Mouse (Mus musculus) kidney, embryonic 15.5 days (tissue): ENCODE measurements around the gene Unc93a2. TPM values are rescaled to one million over a fixed set of nuclear protein-coding genes. Genes with fewer than 3 reads are reported as not detected.
"Not testable (repeated sequence)": the region's sequence is repeated elsewhere in the genome, so short reads cannot be mapped to it uniquely, and the experiment has no call there.

Experiments used
- ATAC-seq: fragments of 200-750 bp; cut with Nextera tagmentation; replicated peaks from 2 replicates; pipeline ENCODE4 v1.8.0; 2017; ENCODE audit warnings: moderate TSS enrichment; ENCODE audit not compliant: low FRiP score
- H3K27ac ChIP-seq: fragments of 300-500 bp; sonication (generic); 2 replicates; pipeline ENCODE4 v1.5.1; 2015; ENCODE audit warnings: mild to moderate bottlenecking, inconsistent platforms
- H3K27me3 ChIP-seq: fragments of 300-500 bp; sonication (generic); 2 replicates; pipeline ENCODE4 v1.6.1; 2015; ENCODE audit warnings: inconsistent platforms
- H3K36me3 ChIP-seq: fragments of 300-500 bp; sonication (generic); 2 replicates; pipeline ENCODE4 v1.6.1; 2015; ENCODE audit warnings: inconsistent platforms
- H3K4me1 ChIP-seq: fragments of 300-500 bp; sonication (generic); 2 replicates; pipeline ENCODE4 v1.6.1; 2015; ENCODE audit warnings: inconsistent platforms
- H3K4me2 ChIP-seq: fragments of 300-500 bp; sonication (generic); 2 replicates; pipeline ENCODE4 v1.6.1; 2015; ENCODE audit warnings: moderate library complexity, mild to moderate bottlenecking, inconsistent platforms
- H3K4me3 ChIP-seq: fragments of 300-500 bp; sonication (generic); replicated peaks from 2 replicates; pipeline ENCODE4 v1.5.1; 2015; ENCODE audit warnings: mild to moderate bottlenecking, inconsistent platforms
- H3K9ac ChIP-seq: fragments of 300-500 bp; sonication (generic); 2 replicates; pipeline ENCODE4 v1.6.1; 2015; ENCODE audit warnings: mild to moderate bottlenecking, inconsistent platforms
- H3K9me3 ChIP-seq: fragments of 300-500 bp; sonication (generic); replicated peaks from 2 replicates; pipeline ENCODE4 v1.6.1; 2016; ENCODE audit warnings: inconsistent platforms
- WGBS: fragments of 180-500 bp; shearing (Covaris S2); methylation state at CpG from one replicate; pipeline ENCODE4 v1.1.7; 2015; ENCODE audit warnings: mixed read lengths; 5-methylcytosine and 5-hydroxymethylcytosine counted together
- polyA plus RNA-seq: library from polyadenylated mRNA; unstranded; fragments of >200 nt; fragmentation: Nextera tagmentation; extraction: Ambion mirVana; gene quantifications from 2 replicates; pipeline ENCODE4 v1.2.1, GENCODE M21; 2015

Gene Unc93a2
- polyA plus RNA-seq, 1 experiment from 2014 or later = not detected

- H3K4me1 ChIP-seq, H3K9ac ChIP-seq, H3K27me3 ChIP-seq, H3K4me3 ChIP-seq, ATAC-seq, H3K9me3 ChIP-seq, H3K4me2 ChIP-seq, H3K36me3 ChIP-seq, H3K27ac ChIP-seq: not testable (repeated sequence)
- WGBS = no CpG with 5 or more reads among the region's 1 CpGs
Observed at GRCm38 (mm10) chr17:7366265-7366664, 19.0 kb downstream of the Unc93a2 start.

- H3K36me3 ChIP-seq, H3K9me3 ChIP-seq, ATAC-seq, H3K27ac ChIP-seq, H3K4me2 ChIP-seq, H3K4me1 ChIP-seq, H3K4me3 ChIP-seq, H3K27me3 ChIP-seq, H3K9ac ChIP-seq: not testable (repeated sequence)
- no CpG with 5 or more reads among the region's 3 CpGs for WGBS
Observed at GRCm38 (mm10) chr17:7365615-7366014, 19.6 kb downstream of the Unc93a2 start.

DNA sequence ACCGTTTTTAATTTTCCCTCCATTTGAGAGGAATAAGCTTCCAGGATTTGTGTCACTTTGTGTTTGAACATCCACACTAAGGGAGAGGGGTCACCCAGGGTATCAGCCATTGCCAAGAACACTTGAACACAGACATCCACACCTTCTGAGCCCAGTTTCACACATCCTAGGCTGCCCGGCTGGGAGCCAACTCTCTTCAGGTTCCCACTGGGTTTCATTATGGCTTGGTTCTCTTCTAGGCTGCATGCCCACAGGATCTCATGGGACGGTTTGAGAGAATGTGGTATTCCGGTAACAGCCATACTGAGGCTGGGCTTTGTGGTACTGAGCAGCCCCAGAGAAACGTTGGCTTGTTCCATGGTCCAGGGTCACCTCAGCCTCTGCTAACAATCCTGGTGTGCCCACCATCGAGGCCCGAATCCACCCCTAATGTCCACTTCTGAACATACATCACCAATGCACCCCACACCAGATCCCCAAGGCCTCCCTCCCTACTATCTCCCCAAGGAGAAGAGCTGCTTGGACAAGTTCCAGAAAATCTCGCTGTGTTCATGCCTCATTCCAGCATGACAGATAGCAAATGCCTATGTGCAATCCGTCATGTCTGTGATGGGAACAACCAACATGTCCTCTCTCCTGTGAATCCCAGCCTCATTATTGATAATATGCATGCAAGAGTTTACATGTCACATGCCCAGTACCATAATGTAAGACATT, 24.4 kb downstream of the Unc93a2 start:
- H3K4me2 ChIP-seq, H3K4me3 ChIP-seq, H3K9me3 ChIP-seq, H3K36me3 ChIP-seq, H3K4me1 ChIP-seq, H3K27ac ChIP-seq, H3K27me3 ChIP-seq, ATAC-seq, H3K9ac ChIP-seq: not testable (repeated sequence)
- WGBS = 87% methylated on average over 9 of the region's 9 CpGs

- H3K36me3 ChIP-seq, H3K27ac ChIP-seq, ATAC-seq, H3K9ac ChIP-seq, H3K4me1 ChIP-seq, H3K4me3 ChIP-seq, H3K27me3 ChIP-seq, H3K4me2 ChIP-seq, H3K9me3 ChIP-seq: not testable (repeated sequence)
- WGBS = 80% methylated on average over 4 of the region's 4 CpGs
Observed at GRCm38 (mm10) chr17:7359806-7360205, 25.5 kb downstream of the Unc93a2 start.

GRCm38 (mm10) chr17:7352596-7352995, 32.7 kb downstream of the Unc93a2 start, which contains the start of gene Ttll2:
Gene Ttll2, minus strand, starts transcription at chr17:7352696.
- not testable (repeated sequence) for H3K9ac ChIP-seq, H3K36me3 ChIP-seq, ATAC-seq, H3K27me3 ChIP-seq, H3K9me3 ChIP-seq, H3K4me2 ChIP-seq, H3K4me1 ChIP-seq, H3K27ac ChIP-seq, H3K4me3 ChIP-seq
- 89% methylated on average over 1 of the region's 1 CpGs for WGBS

GRCm38 (mm10) chr17:7348765-7349164, 36.5 kb downstream of the Unc93a2 start:
- H3K4me2 ChIP-seq, H3K27ac ChIP-seq, H3K27me3 ChIP-seq, H3K9me3 ChIP-seq, H3K4me1 ChIP-seq, H3K4me3 ChIP-seq, H3K36me3 ChIP-seq, H3K9ac ChIP-seq, ATAC-seq: not testable (repeated sequence)
- WGBS = 67% methylated on average over 2 of the region's 3 CpGs

DNA sequence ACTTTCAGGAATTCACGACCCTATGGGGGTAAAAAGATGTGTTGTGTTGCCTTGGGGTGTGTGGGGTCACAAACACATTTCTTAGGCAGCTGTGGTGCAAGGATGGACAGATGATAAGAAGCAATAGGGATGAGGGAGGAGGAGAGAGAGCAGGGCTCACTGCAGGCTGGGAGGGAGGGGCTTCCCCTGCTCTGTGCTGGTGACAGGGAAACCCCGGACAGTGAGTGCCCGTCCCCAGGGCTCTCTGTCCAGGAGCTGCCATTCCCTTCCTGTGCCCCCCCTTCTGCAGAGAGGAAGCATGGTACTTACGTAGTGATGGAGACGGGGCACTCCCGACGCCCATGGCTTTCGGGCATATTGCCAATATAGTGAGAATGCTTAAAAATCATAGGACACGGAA, 47.9 kb downstream of the Unc93a2 start:
- H3K27me3 ChIP-seq, H3K4me3 ChIP-seq, H3K4me1 ChIP-seq, H3K27ac ChIP-seq, H3K36me3 ChIP-seq, ATAC-seq, H3K9me3 ChIP-seq, H3K9ac ChIP-seq, H3K4me2 ChIP-seq: not testable (repeated sequence)
- 73% methylated on average over 7 of the region's 9 CpGs for WGBS

- H3K4me2 ChIP-seq = not testable (repeated sequence)
Observed at GRCm38 (mm10) chr17:7332745-7333144, 52.5 kb downstream of the Unc93a2 start.

DNA sequence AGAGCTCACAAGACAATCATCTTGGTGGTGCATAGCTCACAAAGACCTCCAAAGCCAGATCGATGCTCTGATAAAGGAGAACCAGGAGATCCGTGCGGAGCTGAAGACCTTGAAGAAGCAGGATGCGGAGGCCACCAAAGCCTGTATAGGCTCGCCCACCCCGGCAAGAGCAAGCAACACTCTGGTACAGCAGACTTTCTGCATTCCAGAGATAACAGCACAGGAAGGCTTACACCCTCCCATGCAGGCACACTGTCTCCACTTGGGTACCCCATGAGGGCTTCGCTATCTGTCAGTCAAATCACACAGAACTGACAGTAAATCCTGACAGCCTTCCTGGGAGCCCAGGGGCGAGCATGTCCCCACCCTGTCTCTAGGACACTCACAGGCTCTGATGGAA, 58.8 kb downstream of the Unc93a2 start:
- H3K27me3 ChIP-seq, H3K36me3 ChIP-seq, H3K4me2 ChIP-seq, H3K4me3 ChIP-seq, H3K9ac ChIP-seq, ATAC-seq, H3K9me3 ChIP-seq, H3K27ac ChIP-seq, H3K4me1 ChIP-seq: not testable (repeated sequence)
- 78% methylated on average over 6 of the region's 8 CpGs for WGBS

More at GRCm38 (mm10) chr17:7332745-7333144, 52.5 kb downstream of the Unc93a2 start:
- not testable (repeated sequence) for ATAC-seq, H3K9ac ChIP-seq, H3K36me3 ChIP-seq, H3K9me3 ChIP-seq, H3K27ac ChIP-seq, H3K4me1 ChIP-seq, H3K27me3 ChIP-seq, H3K4me3 ChIP-seq
- 67% methylated on average over 3 of the region's 5 CpGs for WGBS

DNA sequence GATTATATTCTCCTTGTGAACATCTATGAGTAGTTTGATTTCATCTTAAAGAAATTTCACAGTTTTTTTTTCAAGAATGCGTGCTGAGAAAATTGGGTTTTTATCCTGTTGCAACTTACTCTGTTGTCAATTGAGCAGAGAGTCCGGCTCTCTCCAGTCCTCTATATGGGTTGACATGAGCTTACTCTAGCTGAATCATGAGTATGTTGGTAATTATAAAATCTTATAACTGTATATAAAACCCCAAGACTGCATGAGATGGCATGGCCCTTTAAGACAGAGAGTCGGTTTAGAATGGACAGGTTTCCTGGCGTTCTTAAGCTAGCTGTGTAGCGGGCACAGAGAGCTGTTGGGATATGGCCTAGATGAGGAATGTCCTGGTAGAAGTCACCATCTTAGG, 60.9 kb downstream of the Unc93a2 start, which contains the start of gene Tcp10a:
TSS of gene Tcp10a (plus strand) at position 301 of the 400 bp plus-strand sequence.
- not testable (repeated sequence) for H3K27ac ChIP-seq, ATAC-seq, H3K9me3 ChIP-seq, H3K9ac ChIP-seq, H3K36me3 ChIP-seq, H3K4me3 ChIP-seq, H3K4me1 ChIP-seq, H3K4me2 ChIP-seq, H3K27me3 ChIP-seq
- 93% methylated on average over 4 of the region's 5 CpGs for WGBS

DNA sequence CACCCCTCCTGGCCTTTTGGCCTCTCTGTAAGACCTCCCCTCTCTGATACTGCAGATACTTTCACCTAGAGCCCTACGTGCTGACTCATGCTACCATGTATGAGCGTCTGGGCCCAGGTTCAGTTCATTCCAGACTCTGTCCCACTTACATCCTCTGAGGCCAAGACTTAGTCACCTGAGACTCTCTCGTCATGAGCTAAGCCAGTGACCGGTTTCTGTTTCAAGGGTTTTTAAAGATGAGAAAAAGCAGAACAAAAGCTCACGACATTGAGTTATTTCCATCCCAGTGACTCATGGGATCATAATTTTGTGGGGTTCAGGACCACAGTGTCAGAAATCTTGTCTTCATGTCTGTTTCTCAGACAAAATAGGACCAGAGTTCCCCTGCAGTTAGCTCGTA, 65.5 kb downstream of the Unc93a2 start:
- H3K9me3 ChIP-seq, H3K36me3 ChIP-seq, H3K27me3 ChIP-seq, H3K4me2 ChIP-seq, H3K4me3 ChIP-seq, H3K9ac ChIP-seq, H3K27ac ChIP-seq, ATAC-seq, H3K4me1 ChIP-seq: not testable (repeated sequence)
- WGBS = 89% methylated on average over 6 of the region's 6 CpGs

DNA sequence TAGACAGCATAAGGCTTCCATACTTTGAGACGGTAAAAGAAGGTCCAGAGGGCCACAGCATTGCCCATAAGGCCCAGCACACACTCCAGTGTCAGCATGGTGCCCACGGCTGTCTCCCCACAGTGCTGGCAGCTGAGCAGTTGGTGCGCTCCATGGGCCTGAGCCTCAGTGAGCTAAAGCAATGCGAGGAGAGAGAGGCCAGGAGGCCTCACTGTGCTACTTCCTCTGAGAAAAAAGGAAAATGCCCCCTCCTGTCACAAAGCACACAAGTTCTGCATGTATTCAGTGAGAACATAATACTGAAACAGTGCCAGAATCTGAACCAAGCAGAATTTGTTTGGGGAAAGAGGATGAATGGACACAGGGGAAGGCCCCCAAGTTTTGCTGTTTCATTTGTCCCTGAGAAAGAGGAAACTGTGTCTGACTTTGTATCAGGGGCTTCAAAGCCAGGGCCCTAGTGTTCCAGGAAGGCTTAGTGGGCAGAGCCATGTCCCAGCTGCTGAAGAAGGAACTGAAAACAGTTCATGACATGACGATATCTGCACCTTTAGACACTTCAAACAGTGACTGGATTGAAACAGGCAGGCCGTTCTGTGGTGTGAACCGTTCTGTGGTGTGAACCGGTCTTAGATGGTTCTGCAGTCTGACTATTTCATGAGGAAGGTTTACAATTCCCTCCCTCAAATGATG, 69.4 kb downstream of the Unc93a2 start:
- H3K4me3 ChIP-seq, ATAC-seq, H3K9ac ChIP-seq, H3K36me3 ChIP-seq, H3K27ac ChIP-seq, H3K4me1 ChIP-seq, H3K27me3 ChIP-seq, H3K4me2 ChIP-seq, H3K9me3 ChIP-seq: not testable (repeated sequence)
- 79% methylated on average over 8 of the region's 8 CpGs for WGBS
